Mouse (Mus musculus): ENCODE data around the gene Kalrn. TPM values are rescaled to one million over a fixed set of nuclear protein-coding genes. Genes with fewer than 3 reads are reported as not detected.

Kalrn gene
- polyA plus RNA-seq, 1 experiment from 2014 or later = 22.8 TPM

DNA sequence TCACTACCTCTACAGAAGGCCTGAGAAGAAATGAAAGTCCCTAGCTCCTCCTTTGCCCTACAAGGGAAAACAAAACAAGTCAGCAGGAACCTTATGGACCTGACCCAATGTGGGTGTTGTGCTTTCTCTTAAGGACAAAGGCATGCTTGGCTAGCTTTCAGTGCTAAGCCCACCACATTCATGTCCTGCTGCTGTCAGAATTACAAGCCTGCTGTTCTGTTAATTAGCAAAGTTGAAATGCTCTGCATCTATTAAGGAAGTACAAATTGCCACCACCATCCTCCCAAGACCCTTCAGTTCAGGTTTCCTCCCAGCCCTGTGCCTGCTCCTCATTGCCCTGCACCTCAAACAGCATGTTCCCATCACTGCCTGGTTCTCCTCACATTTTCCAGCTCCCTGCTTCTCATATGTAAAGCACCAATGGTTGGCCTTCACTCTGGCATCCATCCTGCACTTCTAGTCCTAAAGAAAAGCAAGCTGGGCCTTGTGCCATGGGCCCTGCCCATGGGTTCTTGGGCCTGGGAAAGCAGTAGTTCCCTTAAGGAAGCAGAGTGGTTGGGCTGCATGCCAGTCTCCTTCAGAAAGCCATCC is 178.0 kb downstream of the Kalrn start:
- no peak overlapping the region for H3K27ac ChIP-seq
- peaks cover 2% of the 10 kb centered on the region; the same call in 1 of the 2 replicates for H3K4me1 ChIP-seq
- H3K4me3 ChIP-seq = no peak overlapping the region
- DNase-seq (ENCODE audit: low spot score) = no peak
- H3K36me3 ChIP-seq = no peaks in the 10 kb centered on the region
- H3K27me3 ChIP-seq (ENCODE audit: insufficient read depth, poor library complexity, severe bottlenecking) = no peaks in the 10 kb centered on the region
- no peaks in the 10 kb centered on the region for H3K9me3 ChIP-seq

DNA sequence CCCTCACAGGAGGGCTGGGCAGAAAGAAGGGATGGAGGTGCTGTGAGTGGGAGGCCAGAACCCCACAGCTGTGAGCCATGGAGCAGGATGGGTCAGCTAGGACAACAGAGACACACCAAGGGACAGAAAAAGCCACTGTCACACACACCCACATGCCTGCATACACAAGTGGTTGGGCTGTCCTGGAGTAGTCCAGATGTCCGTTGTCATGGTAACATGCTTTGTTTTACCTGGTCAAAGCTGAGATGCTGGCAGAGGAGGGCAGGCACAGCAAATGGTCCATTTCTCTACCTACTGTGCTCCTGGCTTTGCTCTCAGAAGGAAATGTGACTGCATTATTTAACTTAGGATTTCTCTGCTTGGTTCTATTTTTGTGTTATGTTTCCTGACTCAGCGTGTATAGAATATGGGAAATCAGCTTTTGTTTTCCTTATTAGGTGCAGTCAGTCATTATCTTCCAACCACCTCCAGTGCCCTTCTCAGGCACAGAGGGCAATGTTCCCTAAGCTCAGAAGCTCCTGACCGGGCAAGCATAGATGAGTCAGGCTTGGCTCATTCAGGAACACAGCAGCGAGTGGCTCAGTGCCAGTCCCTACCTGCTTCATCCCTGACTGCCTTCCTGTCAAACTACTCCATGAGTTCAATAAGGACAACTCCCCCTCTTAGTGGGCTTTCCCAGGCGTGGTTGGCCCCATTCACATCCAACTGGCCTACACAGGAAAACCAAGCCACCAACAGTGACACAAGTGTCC is 183.6 kb downstream of the Kalrn start:
- Histone ChIP-seq H3K4me3 (no peak overlapping the region), H3K4me1 (peaks cover 12% of the 10 kb centered on the region), H3K9me3 (no peaks in the 10 kb centered on the region), H3K27me3 (ENCODE audit: insufficient read depth, poor library complexity, severe bottlenecking) (no peaks in the 10 kb centered on the region), H3K36me3 (no peaks in the 10 kb centered on the region; the same call in 1 of the 2 replicates), H3K27ac (no peak overlapping the region)
- WGBS = 68% methylated on average over 5 of the region's 5 CpGs
- no peak for DNase-seq (ENCODE audit: low spot score)

DNA sequence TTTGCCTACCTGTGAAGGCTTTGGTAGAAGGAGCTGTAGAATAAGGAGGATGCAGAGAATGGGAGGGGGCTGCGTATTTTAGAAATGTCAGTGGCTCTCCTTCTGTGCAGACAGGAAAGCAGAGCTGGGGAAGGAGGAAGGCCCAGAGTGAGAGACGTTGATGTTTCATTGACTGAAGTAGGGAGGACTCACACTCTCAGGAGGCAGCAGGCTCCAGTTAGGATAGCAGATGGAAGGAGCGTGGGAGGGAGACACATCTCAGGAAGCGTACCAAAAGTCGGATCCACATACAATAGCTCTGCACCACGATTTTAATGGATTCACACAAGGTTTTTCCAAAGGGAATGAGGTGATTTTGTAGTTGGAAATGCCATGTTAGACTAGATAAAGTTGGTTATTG is 184.5 kb downstream of the Kalrn start:
- 74% methylated on average over 6 of the region's 6 CpGs for WGBS
- no peak overlapping the region for H3K4me3 ChIP-seq
- no peaks in the 10 kb centered on the region for H3K9me3 ChIP-seq

DNA sequence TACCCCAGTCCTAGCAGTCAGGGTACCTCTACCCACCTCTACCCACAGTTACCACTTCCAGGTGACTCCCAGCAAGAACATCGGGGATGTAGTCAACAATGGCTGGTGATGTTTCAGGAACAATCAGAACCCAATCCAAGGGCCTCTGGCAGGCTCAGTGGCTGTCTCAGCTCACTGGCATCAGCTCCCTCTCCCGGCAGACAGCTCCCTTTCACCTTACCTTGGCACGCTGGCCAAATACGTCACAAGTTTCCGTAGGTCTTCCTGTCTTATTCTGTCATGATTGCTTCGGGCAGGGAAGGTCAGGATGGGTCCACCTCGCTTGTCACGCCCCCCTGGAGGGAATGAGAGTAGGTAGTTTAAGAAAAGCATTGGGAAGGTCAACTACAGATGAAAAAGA is 188.3 kb downstream of the Kalrn start:
- peaks cover 20% of the 10 kb centered on the region for H3K4me1 ChIP-seq
- WGBS = 87% methylated on average over 8 of the region's 8 CpGs
- H3K4me3 ChIP-seq = no peak overlapping the region
- no peaks in the 10 kb centered on the region; the same call in 1 of the 2 replicates for H3K36me3 ChIP-seq
- no peak overlapping the region for H3K27ac ChIP-seq
- H3K9me3 ChIP-seq = no peaks in the 10 kb centered on the region
- no peaks in the 10 kb centered on the region for H3K27me3 ChIP-seq (ENCODE audit: insufficient read depth, poor library complexity, severe bottlenecking)
- DNase-seq (ENCODE audit: low spot score) = no peak

More for the DNA sequence above, 184.5 kb downstream of the Kalrn start:
- Histone ChIP-seq H3K27me3 (ENCODE audit: insufficient read depth, poor library complexity, severe bottlenecking) (no peaks in the 10 kb centered on the region), H3K4me1 (peaks cover 17% of the 10 kb centered on the region), H3K27ac (no peak overlapping the region), H3K36me3 (no peaks in the 10 kb centered on the region; the same call in 1 of the 2 replicates)
- DNase-seq (ENCODE audit: low spot score) = no peak

DNA sequence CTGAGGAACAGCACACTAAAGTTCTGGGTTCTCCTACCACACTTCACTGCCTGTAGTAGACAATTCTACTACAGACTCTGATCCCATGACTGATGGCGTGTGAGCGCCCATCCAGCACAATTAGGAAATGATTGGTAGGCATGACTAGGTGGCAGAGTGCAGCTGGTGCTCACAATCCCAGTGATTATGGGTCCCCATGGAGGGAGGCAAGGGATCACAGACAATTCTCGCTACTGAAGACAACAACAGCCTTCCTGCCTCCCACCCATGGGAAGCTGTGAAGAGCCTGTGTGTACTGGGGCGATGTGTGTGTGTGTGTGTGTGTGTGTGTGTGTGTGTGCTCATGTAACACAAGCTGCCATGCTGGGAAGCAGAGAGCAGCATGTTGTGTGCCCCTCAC is 190.3 kb downstream of the Kalrn start:
- H3K27me3 ChIP-seq (ENCODE audit: insufficient read depth, poor library complexity, severe bottlenecking) = no peaks in the 10 kb centered on the region
- H3K4me1 ChIP-seq = peaks cover 13% of the 10 kb centered on the region
- H3K9me3 ChIP-seq = no peaks in the 10 kb centered on the region
- no peak for DNase-seq (ENCODE audit: low spot score)
- H3K27ac ChIP-seq = no peak overlapping the region
- 81% methylated on average over 4 of the region's 4 CpGs for WGBS
- no peaks in the 10 kb centered on the region for H3K36me3 ChIP-seq
- H3K4me3 ChIP-seq = no peak overlapping the region

DNA sequence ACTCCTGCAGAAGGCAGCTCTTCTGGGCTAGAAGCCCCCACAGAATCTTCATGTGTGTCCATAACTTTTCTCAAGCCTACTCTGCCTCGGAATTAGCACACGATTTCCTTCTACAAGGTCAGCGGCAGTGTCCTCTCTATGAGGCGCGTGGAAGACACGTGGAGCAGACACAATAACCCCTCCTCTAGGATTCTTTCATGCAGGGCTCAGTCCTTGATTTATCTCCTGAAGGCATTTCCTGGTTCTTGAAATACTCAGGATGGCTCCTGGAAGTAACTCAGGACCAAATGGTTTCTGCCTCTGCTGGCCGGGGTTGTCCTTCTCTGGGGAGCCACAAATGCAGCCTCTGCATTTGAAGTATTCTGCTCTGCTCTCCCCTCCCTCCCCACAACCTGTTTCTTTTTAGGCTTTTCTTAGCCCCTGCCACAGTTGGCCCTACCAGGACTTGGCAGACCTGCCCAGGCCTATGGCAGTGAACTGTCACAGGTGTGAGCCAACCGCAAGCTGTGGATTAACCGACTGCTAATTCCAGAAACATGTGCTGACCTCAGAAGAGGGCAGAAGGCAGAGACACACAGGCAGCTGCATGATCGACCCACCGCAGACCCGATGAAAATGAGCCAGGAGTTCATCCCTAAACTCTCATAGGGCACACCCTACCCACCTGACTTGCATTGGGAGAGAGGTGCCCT is 197.0 kb downstream of the Kalrn start:
- DNase-seq (ENCODE audit: low spot score) = no peak
- WGBS = 70% methylated on average over 12 of the region's 12 CpGs
- H3K27ac ChIP-seq = peak overlapping the region; percentile 31; the same call in 1 of the 2 replicates
- no peaks in the 10 kb centered on the region for H3K27me3 ChIP-seq (ENCODE audit: insufficient read depth, poor library complexity, severe bottlenecking)
- H3K36me3 ChIP-seq = no peaks in the 10 kb centered on the region
- H3K4me3 ChIP-seq = no peak overlapping the region
- no peaks in the 10 kb centered on the region for H3K9me3 ChIP-seq
- H3K4me1 ChIP-seq = peaks cover 33% of the 10 kb centered on the region

DNA sequence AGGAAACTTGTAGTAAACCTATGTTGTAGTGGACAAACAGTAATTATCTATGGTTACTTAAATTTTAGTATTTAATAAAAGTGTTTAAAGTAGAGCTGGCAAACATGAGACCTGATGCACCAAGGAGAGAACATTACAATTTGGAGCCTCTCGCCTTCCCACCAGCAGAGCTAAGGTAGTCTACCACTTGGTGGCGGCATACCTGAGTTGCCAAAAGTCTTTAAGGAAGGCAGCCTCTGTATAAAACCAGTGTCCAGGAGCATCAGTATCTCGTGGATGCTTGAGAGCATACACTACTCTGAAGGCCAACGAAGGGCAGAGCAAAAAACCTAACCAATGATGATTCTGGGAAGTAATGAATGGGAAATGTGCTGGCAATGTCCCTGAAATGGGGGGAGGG is 199.8 kb downstream of the Kalrn start:
- H3K9me3 ChIP-seq = no peaks in the 10 kb centered on the region
- no peak for DNase-seq (ENCODE audit: low spot score)

DNA sequence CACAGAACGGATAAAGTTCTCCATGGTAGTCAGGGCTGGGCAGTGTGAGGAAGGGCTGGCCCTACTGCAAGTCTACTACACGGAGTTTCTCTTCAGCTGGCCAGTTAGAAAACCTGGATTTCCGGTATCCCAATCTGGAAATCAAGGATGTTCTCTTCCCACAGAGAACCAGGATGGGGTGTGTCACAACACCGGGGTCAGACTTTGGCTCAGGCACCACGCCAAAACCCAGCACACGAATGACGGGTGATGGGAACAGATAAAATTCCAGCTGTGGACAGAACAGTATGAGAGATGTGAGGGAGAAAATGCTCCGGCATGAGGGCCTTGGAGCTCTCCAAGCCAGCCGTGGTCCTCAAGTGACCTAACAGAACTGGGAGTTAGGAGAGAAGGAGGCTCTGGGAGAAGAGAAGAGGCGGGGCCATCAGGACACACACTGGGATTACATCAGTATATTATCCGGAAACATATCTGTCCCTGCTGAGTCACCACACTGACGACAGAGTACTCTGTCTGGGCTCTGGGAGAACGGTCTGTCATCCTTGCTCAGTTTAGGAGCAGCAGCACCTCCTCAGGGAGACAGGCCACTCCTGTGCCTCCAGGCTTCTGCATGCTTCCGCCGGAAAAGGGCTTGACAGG is 201.1 kb downstream of the Kalrn start:
- no peak overlapping the region for H3K27ac ChIP-seq
- 54% methylated on average over 15 of the region's 15 CpGs for WGBS
- no peak for DNase-seq (ENCODE audit: low spot score)

More for the DNA sequence above, 199.8 kb downstream of the Kalrn start:
- WGBS = 55% methylated on average over 4 of the region's 4 CpGs
- peaks cover 38% of the 10 kb centered on the region for H3K4me1 ChIP-seq
- H3K27me3 ChIP-seq (ENCODE audit: insufficient read depth, poor library complexity, severe bottlenecking) = no peaks in the 10 kb centered on the region
- no peak overlapping the region for H3K4me3 ChIP-seq
- no peaks in the 10 kb centered on the region for H3K36me3 ChIP-seq
- no peak overlapping the region for H3K27ac ChIP-seq

DNA sequence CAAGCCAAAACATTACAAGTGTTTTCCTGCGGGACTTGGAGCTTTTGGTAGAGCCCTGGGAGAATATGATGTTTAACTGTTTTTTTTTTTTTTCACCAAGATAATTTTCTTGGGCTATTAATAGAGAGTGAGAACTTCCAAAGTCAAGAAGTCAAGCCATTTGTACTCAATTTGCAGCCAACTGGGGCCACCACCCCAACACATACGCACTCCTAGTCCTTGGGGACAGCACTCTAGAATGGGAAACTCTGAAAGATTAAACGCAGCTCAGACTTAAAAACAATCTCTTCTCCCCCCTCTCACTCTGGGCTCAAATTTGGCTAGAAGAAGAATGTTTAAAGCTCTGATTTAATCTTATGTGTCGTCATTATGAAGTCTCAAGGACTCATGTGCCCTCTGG is 214.1 kb downstream of the Kalrn start:
- Histone ChIP-seq H3K27me3 (ENCODE audit: insufficient read depth, poor library complexity, severe bottlenecking) (no peaks in the 10 kb centered on the region), H3K9me3 (no peaks in the 10 kb centered on the region), H3K4me1 (peaks cover 6% of the 10 kb centered on the region; the same call in 1 of the 2 replicates), H3K36me3 (peaks cover 8% of the 10 kb centered on the region), H3K4me3 (no peak overlapping the region), H3K27ac (no peak overlapping the region)
- 76% methylated on average over 4 of the region's 4 CpGs for WGBS
- no peak for DNase-seq (ENCODE audit: low spot score)

More for the DNA sequence above, 201.1 kb downstream of the Kalrn start:
- H3K9me3 ChIP-seq = no peaks in the 10 kb centered on the region
- H3K27me3 ChIP-seq (ENCODE audit: insufficient read depth, poor library complexity, severe bottlenecking) = no peaks in the 10 kb centered on the region
- no peak overlapping the region for H3K4me3 ChIP-seq
- peaks cover 38% of the 10 kb centered on the region for H3K4me1 ChIP-seq
- no peaks in the 10 kb centered on the region for H3K36me3 ChIP-seq

DNA sequence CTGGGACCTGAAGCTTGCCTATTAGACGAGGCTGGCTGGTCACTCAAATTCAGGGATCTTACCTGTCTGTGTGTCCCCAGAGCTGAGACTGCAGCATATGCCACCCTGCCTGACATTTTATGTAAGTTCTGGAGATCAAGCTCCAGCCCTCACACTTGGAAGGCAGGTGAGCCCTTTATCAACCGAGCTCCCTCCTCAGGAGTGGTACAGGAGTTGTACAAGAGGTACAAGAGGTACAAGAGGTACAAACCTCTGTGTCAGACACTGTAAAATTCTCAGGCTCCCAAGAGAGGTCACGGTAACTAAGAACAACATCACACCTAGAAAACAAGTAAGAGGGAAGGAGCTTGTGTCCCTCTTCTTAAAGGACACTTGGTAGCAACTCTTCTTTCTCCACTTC is 217.8 kb downstream of the Kalrn start:
- Histone ChIP-seq H3K36me3 (peaks cover 5% of the 10 kb centered on the region), H3K9me3 (no peaks in the 10 kb centered on the region), H3K4me3 (no peak overlapping the region), H3K4me1 (peaks cover 28% of the 10 kb centered on the region), H3K27ac (no peak overlapping the region), H3K27me3 (ENCODE audit: insufficient read depth, poor library complexity, severe bottlenecking) (no peaks in the 10 kb centered on the region)
- WGBS = 71% methylated on average over 3 of the region's 3 CpGs
- DNase-seq (ENCODE audit: low spot score) = no peak

DNA sequence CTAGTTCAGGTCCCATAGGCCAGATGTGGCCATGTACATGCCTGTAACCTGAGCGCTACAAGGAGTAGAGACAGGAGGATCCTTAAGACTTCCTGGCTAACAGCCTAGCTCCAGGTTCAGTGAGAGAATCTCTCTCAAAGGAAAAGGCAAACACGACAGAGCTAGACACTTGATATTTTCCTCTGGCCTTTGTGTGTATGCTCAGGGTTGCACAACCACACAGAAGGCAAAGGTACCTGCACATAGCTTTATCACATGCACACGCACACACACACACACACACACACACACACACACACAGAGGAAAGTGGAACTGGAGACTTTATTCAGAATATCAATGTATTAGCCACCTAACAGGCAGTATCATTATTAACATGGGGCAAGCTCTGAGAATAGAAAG is 219.3 kb downstream of the Kalrn start:
- DNase-seq (ENCODE audit: low spot score) = no peak
- WGBS = 79% methylated on average over 3 of the region's 3 CpGs
- Histone ChIP-seq H3K27me3 (ENCODE audit: insufficient read depth, poor library complexity, severe bottlenecking) (no peaks in the 10 kb centered on the region), H3K9me3 (no peaks in the 10 kb centered on the region), H3K4me1 (peaks cover 28% of the 10 kb centered on the region), H3K27ac (peak overlapping the region; percentile 86), H3K36me3 (peaks cover 4% of the 10 kb centered on the region), H3K4me3 (no peak overlapping the region)

DNA sequence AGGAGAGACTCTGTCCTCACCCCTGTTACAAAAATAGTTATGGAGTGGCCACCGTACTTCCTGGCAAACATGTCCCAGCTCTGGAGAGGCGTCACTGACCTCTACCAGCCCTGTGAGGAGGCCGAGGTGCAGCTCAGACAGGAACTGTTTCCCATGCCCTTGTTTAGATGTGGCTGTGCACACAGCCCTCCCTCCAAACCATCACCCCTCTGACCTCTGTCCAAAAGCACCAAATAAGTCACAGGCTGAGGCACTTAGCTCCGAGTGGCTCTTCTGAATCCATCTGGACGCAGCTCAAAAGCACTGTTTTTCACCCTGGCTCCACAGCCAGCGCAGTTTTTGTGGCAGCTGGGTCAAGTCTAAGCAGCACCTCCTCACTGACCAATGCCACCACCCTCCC is 220.6 kb downstream of the Kalrn start:
- Histone ChIP-seq H3K27me3 (ENCODE audit: insufficient read depth, poor library complexity, severe bottlenecking) (no peaks in the 10 kb centered on the region), H3K4me1 (peaks cover 38% of the 10 kb centered on the region), H3K27ac (peak overlapping the region; percentile 86), H3K4me3 (no peak overlapping the region), H3K36me3 (peaks cover 4% of the 10 kb centered on the region), H3K9me3 (no peaks in the 10 kb centered on the region)
- WGBS = 25% methylated on average over 6 of the region's 6 CpGs
- peak; percentile 94 for DNase-seq (ENCODE audit: low spot score)

All from heart, embryonic 10.5 days (tissue).